Mouse (Mus musculus) urinary bladder, postnatal 4 days (tissue): ENCODE data around the gene Serpina3m.
A peak's percentile ranks its signal among the peaks of the same experiment; 100 is the strongest.
"Not testable (repeated sequence)": the region's sequence is repeated elsewhere in the genome, so short reads cannot be mapped to it uniquely, and the experiment has no call there.

Experiments used
- DNase-seq, 2 experiments: peaks; one replicate each; pipeline ENCODE4 v3.0.0; 2021 to 2022; ENCODE audit warnings: low spot score in 2 of 2

Gene Serpina3m

GRCm38 (mm10) chr12:104388477-104388876 lies 50.2 kb downstream of the Serpina3m start:
- DNase-seq = no peak

- not testable (repeated sequence) for DNase-seq
Observed at GRCm38 (mm10) chr12:104391057-104391456, 52.8 kb downstream of the Serpina3m start.

- no peak for DNase-seq
Observed at GRCm38 (mm10) chr12:104403968-104404367, 65.7 kb downstream of the Serpina3m start.

GRCm38 (mm10) chr12:104406454-104406885 lies 68.2 kb downstream of the Serpina3m start, which contains the start of gene Serpina3n:
Serpina3n (plus strand) TSS chr12:104406729.
- DNase-seq = no peak

- no peak for DNase-seq
Observed at GRCm38 (mm10) chr12:104412507-104412906, 74.2 kb downstream of the Serpina3m start.

GRCm38 (mm10) chr12:104414576-104414975 lies 76.3 kb downstream of the Serpina3m start:
- no peak for DNase-seq

DNA sequence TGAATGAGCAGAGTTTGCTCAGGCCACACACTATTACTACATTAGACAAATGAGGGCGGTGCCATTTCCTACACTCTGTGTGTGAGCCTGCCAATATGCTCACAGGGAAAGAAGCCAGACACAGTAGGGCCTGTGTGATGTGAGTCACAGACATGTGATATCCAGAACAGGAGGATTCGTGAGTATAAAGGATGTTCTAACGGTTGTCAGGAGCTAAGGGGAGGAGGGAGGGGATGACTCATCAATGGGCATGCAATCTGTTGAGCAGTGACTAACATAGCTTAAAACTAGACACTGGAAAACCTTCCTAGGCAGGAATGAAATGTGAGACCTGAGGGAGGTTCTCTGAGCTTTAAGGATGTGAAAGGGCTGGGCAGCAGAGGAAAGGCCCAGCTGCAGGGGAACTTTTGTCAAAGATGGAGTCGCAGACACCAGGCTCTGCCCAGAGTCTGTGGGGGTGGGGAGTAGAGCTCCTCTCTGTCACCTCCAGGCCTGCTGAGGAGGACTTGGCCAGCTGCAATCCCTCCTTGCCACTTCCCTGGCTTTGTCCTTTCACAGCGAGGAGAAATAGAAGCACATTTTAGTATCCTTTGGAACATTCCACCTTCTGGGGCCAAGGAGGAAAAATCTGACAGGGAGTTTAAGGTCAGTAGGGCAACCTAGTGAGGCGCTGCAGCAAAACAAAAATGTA lies 77.5 kb downstream of the Serpina3m start:
- DNase-seq = peak in 1 of 2 experiments; percentile 26

DNA sequence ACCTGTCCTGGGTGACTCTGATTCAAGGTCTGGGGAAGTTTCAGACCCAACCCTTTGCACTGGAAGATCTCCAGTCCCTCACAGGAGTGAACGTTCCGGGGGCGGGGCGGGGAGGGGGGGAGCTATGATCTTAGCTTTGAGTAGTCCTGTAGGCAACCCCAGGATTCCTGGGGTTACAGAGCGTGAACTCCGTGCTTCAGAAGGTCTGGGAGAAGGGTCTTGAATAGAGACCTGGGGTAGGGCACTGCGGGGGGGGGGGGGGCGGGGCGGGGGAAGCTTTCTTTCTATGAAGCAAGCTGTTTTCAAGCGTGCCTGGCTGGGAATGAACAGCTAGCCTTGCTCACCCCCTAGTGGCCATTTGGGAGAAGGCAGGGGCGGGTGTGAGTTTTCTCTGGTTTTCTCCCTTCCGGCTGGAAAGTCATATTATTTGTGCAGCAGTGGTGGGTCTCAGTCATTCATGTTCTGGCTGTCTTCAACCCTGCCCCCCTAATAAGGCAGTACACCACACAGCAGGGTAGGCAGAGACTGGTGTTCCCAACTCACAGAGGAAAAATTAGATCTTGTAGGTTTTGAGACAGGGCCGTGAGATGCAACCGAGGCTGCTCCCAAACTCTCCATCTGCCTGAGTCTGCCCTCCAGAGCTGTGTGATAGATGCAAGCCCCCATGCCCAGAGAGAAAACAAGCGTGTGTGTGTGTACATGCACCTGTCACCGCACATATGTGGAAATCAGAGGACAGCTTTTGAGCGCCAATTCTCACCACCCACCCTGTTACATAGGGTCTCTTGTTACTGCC lies 80.3 kb downstream of the Serpina3m start:
- peak; percentile 73 to 89 for DNase-seq

- DNase-seq = no peak
Observed at GRCm38 (mm10) chr12:104419136-104419462, 80.8 kb downstream of the Serpina3m start.

DNA sequence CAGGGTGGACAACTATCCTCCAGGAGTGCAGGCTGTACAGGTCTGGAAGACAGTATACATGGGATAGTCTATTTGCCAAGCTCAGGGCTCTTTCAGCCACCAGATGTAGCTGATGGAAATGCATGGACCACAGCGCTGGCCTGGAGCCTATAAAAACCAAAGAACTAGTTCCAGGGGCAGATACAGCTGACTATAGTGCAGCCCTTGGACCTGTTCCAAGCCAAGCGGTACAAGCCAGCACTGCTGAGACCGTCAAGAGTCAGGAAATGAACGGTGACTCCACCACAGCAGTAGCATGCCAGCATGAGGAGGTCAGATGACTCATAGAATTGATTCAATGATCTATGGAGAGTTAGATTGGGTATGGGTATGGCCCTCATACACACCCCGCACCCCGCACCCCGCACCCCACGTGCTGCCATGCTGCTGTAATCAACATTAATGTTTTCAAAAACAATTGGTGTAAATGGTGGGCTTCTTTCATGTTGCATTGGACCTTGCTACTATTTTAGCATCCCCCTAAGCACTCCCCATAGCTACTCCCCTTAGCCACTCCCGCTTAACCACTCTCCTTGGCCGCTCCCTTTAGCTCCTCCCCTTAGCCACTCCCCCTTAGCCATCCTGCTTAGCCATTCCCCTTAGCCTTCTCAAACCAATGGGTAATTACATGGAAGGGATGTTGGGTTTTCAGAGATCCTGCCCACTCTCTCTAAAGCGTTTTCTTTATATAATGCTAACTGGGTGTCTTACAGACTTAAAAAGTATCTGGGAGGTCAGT lies 84.5 kb downstream of the Serpina3m start:
- DNase-seq = no peak

- no peak for DNase-seq
Observed at GRCm38 (mm10) chr12:104425591-104425990, 87.3 kb downstream of the Serpina3m start.

- DNase-seq = no peak
Observed at GRCm38 (mm10) chr12:104426915-104427314, 88.6 kb downstream of the Serpina3m start.

- DNase-seq = no peak
Observed at GRCm38 (mm10) chr12:104431359-104431758, 93.1 kb downstream of the Serpina3m start.

DNA sequence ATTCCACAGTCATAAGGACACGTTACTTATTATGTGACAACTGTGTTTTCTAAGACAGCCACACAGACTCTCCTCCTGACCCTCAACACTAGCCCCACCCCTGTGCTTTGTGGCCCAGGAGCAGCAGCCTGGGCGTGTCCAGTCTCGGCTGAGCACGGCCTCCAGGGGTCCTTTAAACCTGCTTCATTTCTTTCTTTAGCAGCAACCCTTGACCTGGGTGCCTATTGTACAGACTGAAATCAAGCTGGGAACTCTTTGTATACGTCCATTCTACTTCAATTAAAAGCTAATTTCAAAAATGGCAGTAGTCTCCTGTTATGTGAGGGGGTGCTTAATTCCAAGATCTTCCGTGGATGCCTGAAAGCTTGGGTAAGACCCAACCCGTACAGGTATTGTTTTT lies 94.9 kb downstream of the Serpina3m start:
- DNase-seq = no peak

DNA sequence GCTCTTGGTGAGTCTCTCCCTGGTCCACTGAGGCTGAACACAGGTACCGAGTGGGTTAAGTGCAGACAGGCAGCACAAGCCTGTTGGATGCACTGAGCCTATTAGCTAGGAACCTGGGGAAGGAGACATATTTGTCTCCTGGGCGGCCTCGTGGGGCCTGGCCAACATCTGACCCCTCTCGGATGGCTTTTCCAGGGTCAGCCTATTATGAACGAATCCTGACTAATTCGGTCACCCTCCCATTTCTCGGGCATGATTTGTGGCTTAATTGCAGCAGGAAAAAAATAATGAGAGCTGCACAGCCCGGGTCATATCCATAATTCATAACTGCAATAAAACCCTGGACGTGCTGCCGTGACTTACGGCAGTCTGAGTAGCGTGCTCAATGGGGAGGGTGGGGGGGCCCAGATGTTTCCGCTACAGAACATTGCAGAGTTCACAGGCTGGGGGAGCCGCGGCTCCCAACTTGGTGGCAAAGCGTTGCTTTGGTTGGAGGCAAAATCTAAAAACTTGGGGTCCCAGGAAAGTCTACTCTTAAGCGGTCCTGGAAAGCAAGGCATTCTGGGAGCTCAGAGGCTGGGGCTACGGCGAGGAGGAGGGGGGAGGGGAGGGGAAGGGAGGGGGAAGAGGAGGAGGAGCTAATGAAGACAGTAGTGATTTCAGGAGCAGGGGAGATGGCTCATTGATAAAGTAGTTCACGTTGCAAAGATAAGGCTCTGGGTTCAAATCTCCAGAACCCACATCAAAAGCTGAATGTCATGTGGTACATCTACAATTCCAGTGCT lies 95.9 kb downstream of the Serpina3m start:
- DNase-seq = no peak

DNA sequence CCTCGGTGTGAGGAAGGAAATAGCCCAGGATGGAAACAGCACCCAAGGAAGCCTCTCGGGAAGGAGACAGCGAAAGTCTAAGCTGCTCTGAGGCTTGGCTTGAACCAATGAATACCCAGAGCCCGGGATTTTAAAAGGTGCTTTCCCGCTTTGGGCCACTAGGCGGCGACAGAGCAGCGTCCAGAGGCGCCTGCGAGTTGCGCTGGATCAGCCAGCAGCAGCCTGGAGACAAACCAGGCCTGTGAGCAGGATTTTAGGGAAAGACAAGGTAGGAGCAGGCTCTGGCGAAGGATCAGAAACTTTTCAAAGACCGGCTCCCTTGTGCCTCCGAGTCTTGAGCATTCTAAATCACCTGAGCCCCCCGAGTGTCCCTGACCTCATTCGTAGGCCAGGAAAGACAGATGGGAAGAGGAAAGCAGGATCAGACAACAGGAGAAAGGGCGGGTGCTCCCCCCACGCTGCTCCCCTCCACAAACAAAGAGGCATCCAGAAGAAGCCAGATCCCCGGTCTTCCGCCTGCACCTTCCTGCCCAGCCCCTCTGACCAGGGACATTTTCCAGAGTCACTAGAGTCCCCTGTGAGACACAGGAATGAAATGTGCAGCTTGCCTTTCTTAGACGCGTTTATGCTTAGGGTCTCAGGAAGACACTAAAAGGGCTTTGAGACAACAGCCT lies 101.9 kb downstream of the Serpina3m start:
- DNase-seq = peak; percentile 74 to 90

DNA sequence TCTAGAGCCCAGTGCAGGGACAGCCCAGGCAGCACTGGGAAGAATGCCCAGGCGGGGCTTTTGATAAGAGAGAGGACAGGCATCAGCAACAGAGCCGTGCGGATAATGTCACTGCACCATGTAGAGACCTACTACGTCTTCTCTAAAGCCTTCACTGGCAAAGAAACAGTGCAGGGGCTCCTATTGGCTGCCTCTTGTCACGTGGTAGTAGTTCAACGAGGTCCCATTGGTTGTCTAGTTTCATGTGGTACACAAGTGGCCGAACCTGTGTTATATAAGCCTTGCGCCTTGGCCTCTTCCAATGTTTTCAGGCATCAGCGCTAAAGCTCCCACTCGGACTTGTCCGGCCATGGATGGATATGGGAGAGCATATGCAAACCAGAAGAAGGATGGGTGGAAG lies 105.4 kb downstream of the Serpina3m start:
- DNase-seq = no peak
